Mouse (Mus musculus) embryonic fibroblast, embryonic 13.5 days (primary cell): Measurements from ENCODE around the gene Camkk2.

Experiments used
- CTCF ChIP-seq: IDR thresholded peaks from 2 replicates; pipeline ENCODE4 v1.5.1; 2011; ENCODE audit warnings: mild to moderate bottlenecking, control low read depth, low read length, moderate library complexity, borderline replicate concordance; ENCODE audit not compliant: insufficient read depth
- POLR2A ChIP-seq: IDR thresholded peaks from 2 replicates; pipeline ENCODE4 v1.6.1; 2011; ENCODE audit warnings: low read depth, mild to moderate bottlenecking, control low read depth, low read length, moderate library complexity

DNA sequence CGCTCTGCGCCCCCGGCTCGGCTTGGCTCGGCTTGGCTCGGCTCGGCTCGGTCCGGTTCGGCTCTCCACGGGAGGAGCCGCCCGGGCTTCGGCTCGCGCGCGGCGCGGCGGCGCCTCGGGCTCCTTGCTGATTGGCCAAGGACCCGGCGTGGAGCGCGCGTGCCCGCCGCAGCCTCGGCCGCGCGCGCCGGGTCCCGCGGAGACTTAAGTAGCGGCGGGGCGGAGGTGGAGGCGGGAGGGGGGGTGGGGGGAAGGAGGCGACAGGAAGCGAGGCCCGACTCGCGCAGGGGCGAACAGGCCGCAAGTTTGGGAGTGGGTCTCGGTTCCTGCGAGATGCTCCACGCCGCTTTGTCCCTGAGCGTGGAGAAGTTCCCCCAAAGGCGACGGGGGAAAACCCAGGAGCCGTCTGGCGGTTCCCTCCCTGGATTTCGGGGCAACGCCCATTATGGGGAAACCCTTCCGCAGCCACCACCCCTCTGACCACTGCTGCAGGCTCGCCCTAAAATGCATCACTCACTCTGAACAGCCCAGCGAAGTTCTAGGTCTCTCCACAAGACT is at the start of gene Camkk2:
- no peak for TF ChIP-seq CTCF
- TF ChIP-seq POLR2A = peak; percentile 84
